Mouse (Mus musculus) heart, embryonic 13.5 days (tissue): Measurements from ENCODE around the gene Tbc1d30. TPM values are rescaled to one million over a fixed set of nuclear protein-coding genes. Genes with fewer than 3 reads are reported as not detected.

Experiments used
- ATAC-seq: fragments of 200-750 bp; cut with Nextera tagmentation; 2 replicates; pipeline ENCODE4 v1.8.0; 2017; ENCODE audit warnings: moderate TSS enrichment; ENCODE audit not compliant: insufficient number of reproducible peaks, low FRiP score, low TSS enrichment; ENCODE audit errors: extremely low read depth
- H3K27ac ChIP-seq: fragments of 300-500 bp; sonication (generic); replicated peaks from 2 replicates; pipeline ENCODE4 v1.5.1; 2015; ENCODE audit warnings: moderate library complexity, mild to moderate bottlenecking, inconsistent platforms
- H3K27me3 ChIP-seq: fragments of 300-500 bp; sonication (generic); replicated peaks from 2 replicates; pipeline ENCODE4 v1.6.1; 2015; ENCODE audit warnings: mild to moderate bottlenecking, inconsistent platforms
- H3K36me3 ChIP-seq: fragments of 300-500 bp; sonication (generic); 2 replicates; pipeline ENCODE4 v1.6.1; 2015; ENCODE audit warnings: mild to moderate bottlenecking, inconsistent platforms
- H3K4me1 ChIP-seq: fragments of 300-500 bp; sonication (generic); 2 replicates; pipeline ENCODE4 v1.6.1; 2015; ENCODE audit warnings: inconsistent platforms
- H3K4me2 ChIP-seq: fragments of 300-500 bp; sonication (generic); 2 replicates; pipeline ENCODE4 v1.6.1; 2015; ENCODE audit warnings: inconsistent platforms, mild to moderate bottlenecking, moderate library complexity
- H3K4me3 ChIP-seq: fragments of 300-500 bp; sonication (generic); 2 replicates; pipeline ENCODE4 v1.5.1; 2015; ENCODE audit warnings: moderate library complexity, mild to moderate bottlenecking, inconsistent platforms
- H3K9ac ChIP-seq: fragments of 300-500 bp; sonication (generic); 2 replicates; pipeline ENCODE4 v1.6.1; 2015; ENCODE audit warnings: inconsistent platforms, mild to moderate bottlenecking, moderate library complexity
- H3K9me3 ChIP-seq: fragments of 300-500 bp; sonication (generic); 2 replicates; pipeline ENCODE4 v1.6.1; 2016; ENCODE audit warnings: inconsistent platforms
- WGBS: fragments of 180-500 bp; shearing (Covaris S2); methylation state at CpG from one replicate; pipeline ENCODE4 v1.1.7; 2015; ENCODE audit warnings: mixed read lengths; 5-methylcytosine and 5-hydroxymethylcytosine counted together
- polyA plus RNA-seq: library from polyadenylated mRNA; unstranded; fragments of >200 nt; fragmentation: Nextera tagmentation; extraction: Ambion mirVana; gene quantifications from 2 replicates; pipeline ENCODE4 v1.2.1, GENCODE M21; 2015

Gene Tbc1d30
- polyA plus RNA-seq, 1 experiment from 2014 or later, result 1.7 TPM

DNA sequence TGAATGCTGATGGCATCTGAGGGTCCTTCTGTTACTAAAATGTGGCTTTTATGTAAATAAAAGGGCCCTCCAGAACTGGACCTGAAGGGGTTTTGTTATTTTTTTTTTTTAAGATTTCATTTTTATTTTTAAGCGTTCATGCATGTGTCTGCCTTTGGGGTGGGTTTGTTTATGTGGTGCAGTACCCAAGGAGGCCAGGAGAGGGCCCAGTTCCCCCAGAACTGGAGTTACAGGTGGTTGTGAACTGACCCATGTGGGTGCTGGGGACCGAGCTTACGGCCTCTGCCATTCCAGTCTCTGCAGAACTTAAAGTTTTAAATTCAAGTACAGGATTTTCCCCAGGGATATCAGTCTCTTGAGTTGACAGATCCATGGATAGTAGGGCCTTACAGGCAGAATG is 28.3 kb upstream of the Tbc1d30 start:
- H3K4me3 ChIP-seq, result no peak overlapping the region
- H3K27ac ChIP-seq, result no peak overlapping the region
- no peak overlapping the region for H3K9ac ChIP-seq
- no peaks in the 10 kb centered on the region for H3K27me3 ChIP-seq
- ATAC-seq, result no peak
- WGBS, result 96% methylated on average over 3 of the region's 3 CpGs
- H3K36me3 ChIP-seq, result peaks cover 98% of the 10 kb centered on the region
- H3K4me1 ChIP-seq, result peaks cover 12% of the 10 kb centered on the region
- H3K4me2 ChIP-seq, result no peak overlapping the region
- no peaks in the 10 kb centered on the region for H3K9me3 ChIP-seq

DNA sequence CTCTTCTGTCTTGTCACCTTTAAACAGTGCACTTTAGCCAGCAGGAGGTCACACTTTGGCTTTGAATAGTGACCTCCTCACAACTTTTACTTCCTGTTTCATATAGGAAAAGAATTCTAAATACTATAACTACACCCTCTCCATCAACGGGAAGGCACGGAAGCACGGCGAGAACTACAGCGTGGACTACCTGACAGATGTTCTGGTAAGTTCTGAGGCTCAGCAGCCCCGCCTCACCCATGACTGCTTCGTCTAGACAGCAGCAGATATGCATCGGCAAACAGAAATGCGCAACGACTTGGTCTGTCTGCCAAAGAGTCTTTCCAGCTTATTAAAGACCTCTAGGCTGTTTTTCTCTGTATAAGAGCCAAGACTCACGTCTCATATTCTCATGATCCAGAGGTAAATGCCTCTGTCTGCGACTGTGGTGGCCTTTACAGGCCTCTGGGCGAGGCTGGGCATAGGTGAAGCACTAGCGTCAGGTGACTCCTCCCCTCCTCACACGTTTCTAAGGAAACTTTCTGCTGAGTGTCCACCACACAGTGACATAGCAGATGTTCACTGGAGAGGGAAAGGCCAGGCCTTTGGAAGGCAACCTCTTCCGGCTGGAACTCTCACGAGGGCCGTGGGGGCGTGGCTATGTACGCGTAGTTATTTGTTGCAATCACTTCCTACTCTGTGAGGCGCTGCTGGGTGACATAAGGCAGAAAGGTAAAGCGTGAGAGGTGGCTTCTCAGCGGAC is 25.6 kb upstream of the Tbc1d30 start:
- Histone ChIP-seq H3K9me3 (no peaks in the 10 kb centered on the region), H3K4me2 (no peak overlapping the region), H3K9ac (no peak overlapping the region), H3K36me3 (peaks cover 95% of the 10 kb centered on the region), H3K27ac (no peak overlapping the region), H3K4me1 (peaks cover 5% of the 10 kb centered on the region; the same call in 1 of the 2 replicates), H3K27me3 (no peaks in the 10 kb centered on the region), H3K4me3 (no peak overlapping the region)
- WGBS, result 82% methylated on average over 24 of the region's 24 CpGs
- no peak for ATAC-seq

DNA sequence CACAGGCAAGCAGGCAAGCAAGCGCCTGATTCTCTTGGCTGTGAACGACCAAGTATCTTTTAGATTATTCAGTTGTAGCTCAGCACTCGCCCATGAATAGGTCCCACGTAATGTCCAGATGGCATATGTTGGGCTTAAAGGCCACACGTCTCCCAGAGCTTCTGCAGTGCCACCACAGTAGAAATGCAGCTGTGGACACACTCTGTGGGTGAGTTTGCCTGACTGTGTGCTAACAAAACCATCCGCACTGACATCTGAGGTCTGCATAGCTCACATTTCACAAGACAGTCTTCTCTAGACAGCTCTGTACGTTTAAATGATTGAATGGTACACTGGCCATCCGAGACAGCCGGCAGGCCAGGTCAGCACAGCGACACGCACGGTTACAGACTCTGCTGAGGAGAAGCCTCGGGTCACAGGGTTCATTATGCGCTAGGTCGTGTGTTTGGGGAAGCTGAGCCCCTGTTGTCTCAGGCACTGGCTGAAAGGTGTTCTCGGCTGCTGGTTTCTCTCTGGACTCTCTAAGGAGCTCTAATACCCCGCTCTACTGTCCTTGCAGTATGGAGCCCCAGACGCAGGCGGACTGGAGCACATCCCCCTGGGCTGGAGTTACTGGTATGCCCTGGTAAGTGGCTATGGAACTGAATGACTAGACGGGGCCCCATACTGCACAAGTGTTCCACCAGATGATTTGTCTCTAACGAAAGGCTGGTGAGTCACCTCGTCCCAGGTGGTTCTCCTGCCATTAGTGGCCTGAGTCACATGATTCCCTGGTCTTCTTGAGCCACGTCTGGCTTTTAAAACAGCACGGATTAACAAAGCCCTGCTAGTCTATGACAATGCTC is 24.8 kb upstream of the Tbc1d30 start:
- Histone ChIP-seq H3K4me1 (peaks cover 5% of the 10 kb centered on the region; the same call in 1 of the 2 replicates), H3K27me3 (no peaks in the 10 kb centered on the region), H3K9ac (no peak overlapping the region), H3K36me3 (peaks cover 94% of the 10 kb centered on the region), H3K9me3 (no peaks in the 10 kb centered on the region), H3K4me3 (no peak overlapping the region), H3K27ac (no peak overlapping the region), H3K4me2 (no peak overlapping the region)
- 70% methylated on average over 24 of the region's 24 CpGs for WGBS
- ATAC-seq, result no peak

DNA sequence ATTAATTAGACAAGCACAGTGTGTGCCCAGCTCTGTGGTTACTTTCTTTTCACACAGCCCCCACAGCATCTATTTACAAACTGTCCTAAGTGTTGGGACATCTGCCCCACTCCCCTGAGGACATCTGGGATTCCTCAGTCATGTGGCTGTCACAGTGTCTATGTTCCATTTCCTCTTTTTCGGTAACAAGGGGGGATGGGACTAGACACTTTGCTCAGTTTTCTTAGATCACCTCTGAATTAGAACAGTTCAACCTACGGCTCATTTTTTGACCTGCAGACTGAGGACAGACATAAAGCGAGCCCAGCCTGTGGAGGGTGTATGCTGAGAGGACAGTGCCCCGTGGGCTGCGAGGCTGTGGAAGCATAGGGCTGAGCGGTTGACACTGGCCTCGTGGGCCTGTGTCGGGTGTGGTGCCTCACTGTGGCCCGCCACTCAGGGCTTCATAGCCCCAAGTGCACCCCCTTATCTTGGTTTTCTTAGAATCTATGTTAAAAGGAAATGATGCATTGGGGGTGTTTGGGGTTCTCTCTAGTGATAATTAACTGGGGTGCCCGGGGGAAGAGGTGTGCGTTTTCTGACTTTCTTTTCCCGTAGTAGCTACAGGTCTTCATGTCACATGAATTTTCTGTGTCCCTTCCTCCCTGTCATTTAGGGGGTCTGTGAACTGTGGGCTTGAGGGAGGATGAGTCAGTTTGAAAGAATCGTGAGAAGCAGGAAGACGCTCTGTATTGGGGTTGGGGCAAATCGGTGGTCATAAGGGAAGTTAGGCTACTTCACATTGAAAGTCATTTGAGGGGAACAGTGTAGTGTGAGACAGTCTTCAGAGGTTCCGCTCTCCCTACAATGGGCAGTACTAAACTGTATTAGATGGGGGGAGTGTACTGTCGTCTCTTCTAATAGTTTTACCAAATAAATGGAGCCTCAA is 23.9 kb upstream of the Tbc1d30 start:
- Histone ChIP-seq H3K4me3 (no peak overlapping the region), H3K27ac (no peak overlapping the region), H3K27me3 (no peaks in the 10 kb centered on the region), H3K9ac (no peak overlapping the region), H3K9me3 (no peaks in the 10 kb centered on the region), H3K4me2 (no peak overlapping the region), H3K4me1 (peaks cover 5% of the 10 kb centered on the region; the same call in 1 of the 2 replicates), H3K36me3 (peaks cover 95% of the 10 kb centered on the region)
- ATAC-seq, result no peak
- 69% methylated on average over 17 of the region's 17 CpGs for WGBS

DNA sequence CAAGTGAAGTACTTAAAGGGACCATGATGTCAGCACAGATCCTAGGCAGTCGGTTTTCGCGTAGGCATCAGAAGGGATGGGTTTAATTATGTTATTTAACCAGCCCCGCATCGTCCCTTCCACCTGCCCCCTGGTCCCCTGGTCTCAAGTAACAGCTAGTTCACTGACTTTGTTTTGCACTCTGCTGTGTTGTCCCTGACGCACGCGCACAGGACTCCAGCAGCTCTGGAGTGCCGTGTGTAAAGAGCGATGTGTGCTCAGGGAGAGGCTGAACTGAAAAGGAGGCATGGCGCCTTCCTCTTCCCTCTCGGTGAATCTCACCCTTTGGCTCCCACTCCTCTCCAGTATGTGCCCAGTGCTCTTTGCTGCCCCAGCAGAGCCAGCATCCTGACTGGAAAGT is 22.9 kb upstream of the Tbc1d30 start:
- 79% methylated on average over 12 of the region's 12 CpGs for WGBS
- peaks cover 90% of the 10 kb centered on the region for H3K36me3 ChIP-seq
- no peak overlapping the region for H3K9ac ChIP-seq
- no peaks in the 10 kb centered on the region for H3K27me3 ChIP-seq
- no peak overlapping the region for H3K4me2 ChIP-seq
- H3K4me1 ChIP-seq, result peaks cover 5% of the 10 kb centered on the region; the same call in 1 of the 2 replicates
- ATAC-seq, result no peak
- no peak overlapping the region for H3K4me3 ChIP-seq
- H3K27ac ChIP-seq, result no peak overlapping the region
- H3K9me3 ChIP-seq, result no peaks in the 10 kb centered on the region

DNA sequence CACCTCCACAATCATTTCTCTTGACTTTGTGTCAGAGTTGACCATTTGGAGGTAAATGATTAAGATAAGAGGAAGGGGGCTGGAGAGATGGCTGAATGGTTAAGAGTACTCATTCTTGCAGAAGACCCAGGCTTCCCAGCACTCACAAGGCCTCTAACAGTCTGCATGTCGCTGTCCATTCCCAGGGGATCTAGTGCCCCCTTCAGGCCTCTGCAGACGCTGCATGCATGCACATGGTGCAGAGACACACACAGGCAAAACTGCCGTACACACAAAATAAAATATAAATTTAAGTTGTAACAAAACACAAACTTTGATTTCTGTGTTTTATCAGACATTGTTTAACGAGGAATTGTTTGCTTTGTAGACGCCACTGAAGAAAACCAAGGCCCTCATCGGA is 19.7 kb upstream of the Tbc1d30 start:
- Histone ChIP-seq H3K4me1 (peaks cover 14% of the 10 kb centered on the region), H3K9me3 (no peaks in the 10 kb centered on the region), H3K4me2 (no peak overlapping the region), H3K27me3 (no peaks in the 10 kb centered on the region), H3K9ac (no peak overlapping the region), H3K36me3 (peaks cover 62% of the 10 kb centered on the region), H3K27ac (no peak overlapping the region), H3K4me3 (no peak overlapping the region)
- ATAC-seq, result no peak
- 89% methylated on average over 6 of the region's 6 CpGs for WGBS

DNA sequence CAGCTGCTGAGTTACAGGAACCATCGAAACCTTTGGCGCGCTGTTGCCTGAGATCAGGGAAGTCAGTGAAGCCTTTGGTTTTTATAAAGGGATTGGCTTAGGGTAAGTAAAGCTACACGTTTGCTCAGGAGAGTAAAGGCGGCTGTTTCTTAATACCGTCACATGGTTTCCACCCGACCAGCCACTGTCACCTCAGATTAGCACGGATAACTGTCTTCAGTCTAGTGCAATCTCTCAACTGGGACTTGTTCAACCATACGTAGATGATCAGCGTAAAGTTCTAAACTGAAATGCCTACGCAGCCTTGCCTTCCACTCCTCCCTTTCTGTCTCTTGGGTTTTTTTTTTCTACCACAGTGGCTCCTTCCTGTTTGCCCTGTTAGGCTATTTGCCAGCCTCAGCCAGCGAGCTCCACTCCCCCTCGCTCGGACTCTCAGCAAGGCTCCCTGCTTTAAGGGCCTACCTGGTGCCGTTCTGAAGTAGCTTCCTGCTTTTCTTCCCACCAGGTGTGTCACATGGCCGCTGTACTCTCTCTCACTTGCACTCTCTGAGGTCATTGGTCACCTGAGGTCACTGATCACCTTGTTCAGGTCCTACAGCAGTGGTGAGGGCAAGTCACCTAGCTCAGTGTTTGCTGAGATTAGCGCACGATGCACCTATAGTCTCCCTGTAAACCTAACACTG is 17.8 kb upstream of the Tbc1d30 start:
- no peak for ATAC-seq
- H3K36me3 ChIP-seq, result peaks cover 45% of the 10 kb centered on the region

DNA sequence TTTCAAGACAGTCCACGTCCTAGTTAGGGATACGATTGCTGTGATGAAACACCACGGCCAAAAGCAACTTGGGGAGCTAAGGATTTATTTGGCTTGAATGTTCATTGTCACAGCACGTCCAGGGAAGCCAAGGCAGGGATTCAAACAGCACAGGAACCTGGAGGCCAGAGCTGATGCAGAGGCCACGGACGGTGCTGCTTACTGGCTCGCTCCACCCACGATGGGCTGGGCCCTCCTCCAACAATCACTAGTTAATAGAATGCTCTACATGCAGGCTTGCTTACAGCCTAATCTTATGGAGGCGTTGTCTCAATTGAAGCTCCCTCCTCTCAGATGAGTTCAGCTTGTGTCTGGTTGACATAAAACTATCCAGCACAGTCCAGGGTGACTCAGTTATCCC is 16.7 kb upstream of the Tbc1d30 start:
- H3K9me3 ChIP-seq, result no peaks in the 10 kb centered on the region
- H3K36me3 ChIP-seq, result peaks cover 33% of the 10 kb centered on the region
- no peak overlapping the region for H3K4me2 ChIP-seq
- no peaks in the 10 kb centered on the region for H3K27me3 ChIP-seq
- H3K27ac ChIP-seq, result no peak overlapping the region
- WGBS, result 83% methylated on average over 9 of the region's 9 CpGs
- no peak overlapping the region for H3K4me3 ChIP-seq
- no peak overlapping the region for H3K9ac ChIP-seq
- ATAC-seq, result no peak
- peaks cover 18% of the 10 kb centered on the region for H3K4me1 ChIP-seq

More for the DNA sequence above, 17.8 kb upstream of the Tbc1d30 start:
- Histone ChIP-seq H3K27me3 (no peaks in the 10 kb centered on the region), H3K4me1 (peaks cover 18% of the 10 kb centered on the region), H3K27ac (no peak overlapping the region), H3K9me3 (no peaks in the 10 kb centered on the region), H3K4me2 (no peak overlapping the region), H3K4me3 (no peak overlapping the region), H3K9ac (no peak overlapping the region)
- WGBS, result 81% methylated on average over 18 of the region's 18 CpGs

DNA sequence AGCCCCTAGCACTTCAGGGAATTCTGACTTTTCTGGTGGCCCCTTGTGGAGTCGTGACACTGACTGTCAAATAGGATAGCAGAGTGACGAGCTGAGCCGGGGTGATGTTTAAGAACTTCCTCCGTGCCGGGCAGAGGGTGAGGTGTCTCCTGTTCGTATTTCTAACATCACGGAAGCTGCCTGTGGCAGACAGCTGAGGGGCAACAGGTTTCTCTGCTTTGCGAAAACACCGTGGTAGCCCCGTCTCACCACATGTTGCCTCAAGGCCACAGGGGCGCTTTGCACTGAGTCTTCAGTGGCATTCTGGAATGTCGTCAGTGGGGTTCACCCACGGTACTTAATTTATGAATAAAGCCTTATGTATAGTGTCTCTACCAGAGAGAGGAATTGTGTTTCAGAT is 16.2 kb upstream of the Tbc1d30 start:
- WGBS, result 80% methylated on average over 13 of the region's 13 CpGs
- no peaks in the 10 kb centered on the region for H3K27me3 ChIP-seq
- no peak overlapping the region for H3K4me3 ChIP-seq
- no peak overlapping the region for H3K4me2 ChIP-seq
- peaks cover 18% of the 10 kb centered on the region for H3K4me1 ChIP-seq
- no peak overlapping the region for H3K9ac ChIP-seq
- no peak for ATAC-seq
- peaks cover 31% of the 10 kb centered on the region for H3K36me3 ChIP-seq
- no peaks in the 10 kb centered on the region for H3K9me3 ChIP-seq
- no peak overlapping the region for H3K27ac ChIP-seq

DNA sequence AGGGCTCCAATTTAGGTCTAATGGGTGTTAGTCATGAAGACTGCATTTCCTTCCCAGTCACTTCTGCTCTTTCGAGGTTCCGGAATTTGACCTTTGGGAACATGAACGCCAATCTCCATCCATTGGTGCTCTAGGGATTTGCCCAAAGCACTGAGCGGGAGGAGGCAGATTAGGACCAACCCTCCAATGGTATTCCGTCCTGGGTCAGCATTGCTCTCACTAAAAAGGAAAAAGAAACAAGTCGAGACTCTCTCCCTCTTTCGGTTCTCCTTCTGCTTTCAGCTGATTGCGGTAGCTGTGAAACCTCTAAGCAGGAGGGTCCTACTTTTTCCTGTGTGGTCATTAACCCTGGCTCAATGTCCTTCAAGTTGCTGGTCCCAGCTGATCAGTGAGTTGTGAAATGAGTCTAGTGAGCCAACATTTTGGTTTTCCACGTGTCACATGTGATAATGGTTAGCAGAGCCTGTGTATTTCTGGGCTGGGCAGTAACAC is 14.7 kb upstream of the Tbc1d30 start:
- Histone ChIP-seq H3K4me3 (peak overlapping the region; percentile 87), H3K4me2 (peak overlapping the region; percentile 97), H3K4me1 (peaks cover 18% of the 10 kb centered on the region), H3K27me3 (no peaks in the 10 kb centered on the region), H3K9ac (peak overlapping the region; percentile 93), H3K9me3 (no peaks in the 10 kb centered on the region), H3K36me3 (peaks cover 18% of the 10 kb centered on the region), H3K27ac (no peak overlapping the region)
- no peak for ATAC-seq
- 13% methylated on average over 9 of the region's 9 CpGs for WGBS
